Mouse (Mus musculus): Measurements from ENCODE around the gene Tgfbr3. TPM values are rescaled to one million over a fixed set of nuclear protein-coding genes. Genes with fewer than 3 reads are reported as not detected.

Gene Tgfbr3
- total and polyA plus RNA-seq, 2 experiments from 2014 or later = 3.4 to 14.3 TPM

DNA sequence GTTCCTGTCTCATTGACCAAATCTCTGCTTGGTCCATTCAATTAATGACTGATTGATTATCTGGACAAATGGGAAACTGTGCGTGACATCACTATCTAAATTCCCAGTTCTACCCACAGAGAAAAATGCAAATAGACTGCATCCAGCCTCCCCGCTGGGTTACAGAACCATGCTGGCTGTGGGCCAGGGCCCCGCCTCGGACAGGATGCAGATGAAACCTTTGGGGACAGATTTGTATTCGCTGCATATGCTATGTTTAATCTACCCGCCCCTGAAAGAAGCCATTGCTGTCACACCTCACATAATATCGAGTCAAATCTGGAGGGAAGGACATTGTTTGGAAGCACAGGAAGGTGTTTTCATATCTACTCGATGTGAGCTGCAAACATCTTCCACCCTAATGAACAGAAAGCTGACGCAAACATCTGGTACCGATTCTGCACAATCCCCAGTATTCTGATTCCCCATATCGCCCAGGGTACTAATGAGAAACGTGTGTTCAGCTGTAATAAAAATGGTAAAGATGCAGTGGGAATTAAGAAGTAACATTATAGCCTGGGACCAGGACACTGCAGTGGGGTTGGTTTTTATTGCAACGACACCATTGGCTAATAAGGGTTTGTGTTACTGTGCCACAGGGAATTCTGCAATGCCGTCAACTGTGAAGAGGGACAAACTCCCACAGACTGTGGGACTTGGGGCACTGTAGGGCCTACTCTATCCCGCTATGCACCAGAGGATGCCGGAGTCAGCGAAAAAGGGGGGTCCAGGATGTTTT is 67.3 kb downstream of the Tgfbr3 start:
- no peak overlapping the region for H3K4me3 ChIP-seq (ENCODE audit: low read depth, low read length)
- DNase-seq = no peak
- 61% methylated on average over 17 of the region's 17 CpGs for WGBS
- H3K36me3 ChIP-seq (ENCODE audit: insufficient read depth) = no peaks in the 10 kb centered on the region
- no peak overlapping the region for H3K4me2 ChIP-seq (ENCODE audit: low read depth)
- no peak overlapping the region for H3K27ac ChIP-seq (ENCODE audit: low read depth, low read length)
- H3K27me3 ChIP-seq (ENCODE audit: insufficient read depth, low read length) = no peaks in the 10 kb centered on the region
- H3K9ac ChIP-seq = no peak overlapping the region
- ATAC-seq = no peak
- H3K4me1 ChIP-seq (ENCODE audit: insufficient read depth) = no peaks in the 10 kb centered on the region
- TF ChIP-seq CTCF (IDR thresholded peaks at IDR 0.05; ENCODE audit: low read depth) = no peak
- H3K9me3 ChIP-seq (ENCODE audit: low read length) = no peaks in the 10 kb centered on the region

DNA sequence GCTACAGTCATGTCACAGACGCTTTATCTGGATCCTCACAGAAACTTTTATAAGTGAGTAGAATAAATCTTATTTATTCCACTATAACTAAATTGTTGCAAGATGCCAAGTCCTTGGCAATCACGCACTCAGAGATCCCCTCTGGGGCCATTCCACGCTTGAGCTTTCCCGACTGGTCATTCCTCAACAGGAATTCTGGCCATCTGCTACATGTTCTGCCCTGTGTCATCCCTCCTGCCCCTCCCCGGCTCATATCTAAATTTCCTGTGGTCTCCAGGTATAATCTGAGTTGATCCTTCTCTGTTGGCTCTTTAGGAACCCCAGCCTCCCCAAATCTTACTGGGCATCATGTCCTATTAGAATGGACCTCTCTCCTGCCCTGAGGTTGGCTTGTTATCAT is 68.5 kb downstream of the Tgfbr3 start:
- ATAC-seq = no peak
- Histone ChIP-seq H3K9ac (no peak overlapping the region), H3K4me3 (ENCODE audit: low read depth, low read length) (no peak overlapping the region), H3K27me3 (ENCODE audit: insufficient read depth, low read length) (no peaks in the 10 kb centered on the region), H3K36me3 (ENCODE audit: insufficient read depth) (no peaks in the 10 kb centered on the region), H3K4me1 (ENCODE audit: insufficient read depth) (no peaks in the 10 kb centered on the region), H3K9me3 (ENCODE audit: low read length) (no peaks in the 10 kb centered on the region), H3K27ac (ENCODE audit: low read depth, low read length) (no peak overlapping the region), H3K4me2 (ENCODE audit: low read depth) (no peak overlapping the region)
- WGBS = 87% methylated on average over 5 of the region's 5 CpGs
- no peak for TF ChIP-seq CTCF (IDR thresholded peaks at IDR 0.05; ENCODE audit: low read depth)
- no peak for DNase-seq

DNA sequence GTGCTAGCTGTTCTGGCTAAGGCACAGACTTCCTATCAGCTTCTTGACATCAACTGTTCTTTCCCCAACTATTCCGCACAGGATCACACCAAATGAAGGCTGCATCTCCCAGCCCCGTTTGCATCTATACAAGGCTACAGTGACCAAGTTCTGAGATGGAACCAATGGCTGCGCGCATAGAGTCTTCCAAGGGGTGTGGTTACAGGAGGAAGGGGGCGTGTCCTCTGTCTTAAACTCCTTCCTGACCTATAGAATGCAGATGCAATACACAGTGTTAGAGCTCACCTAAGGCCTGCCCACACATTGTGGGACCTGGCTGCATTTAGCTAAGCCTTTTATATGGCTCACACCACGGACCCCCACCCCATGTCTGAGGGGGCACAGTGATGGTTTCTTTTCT is 69.5 kb downstream of the Tgfbr3 start:
- Histone ChIP-seq H3K4me2 (ENCODE audit: low read depth) (no peak overlapping the region), H3K4me1 (ENCODE audit: insufficient read depth) (no peaks in the 10 kb centered on the region), H3K9ac (no peak overlapping the region), H3K27me3 (ENCODE audit: insufficient read depth, low read length) (no peaks in the 10 kb centered on the region), H3K36me3 (ENCODE audit: insufficient read depth) (no peaks in the 10 kb centered on the region), H3K27ac (ENCODE audit: low read depth, low read length) (no peak overlapping the region), H3K9me3 (ENCODE audit: low read length) (no peaks in the 10 kb centered on the region), H3K4me3 (ENCODE audit: low read depth, low read length) (no peak overlapping the region)
- DNase-seq (no peak), ATAC-seq (no peak)
- WGBS = 75% methylated on average over 6 of the region's 6 CpGs
- TF ChIP-seq CTCF (IDR thresholded peaks at IDR 0.05; ENCODE audit: low read depth) = no peak

DNA sequence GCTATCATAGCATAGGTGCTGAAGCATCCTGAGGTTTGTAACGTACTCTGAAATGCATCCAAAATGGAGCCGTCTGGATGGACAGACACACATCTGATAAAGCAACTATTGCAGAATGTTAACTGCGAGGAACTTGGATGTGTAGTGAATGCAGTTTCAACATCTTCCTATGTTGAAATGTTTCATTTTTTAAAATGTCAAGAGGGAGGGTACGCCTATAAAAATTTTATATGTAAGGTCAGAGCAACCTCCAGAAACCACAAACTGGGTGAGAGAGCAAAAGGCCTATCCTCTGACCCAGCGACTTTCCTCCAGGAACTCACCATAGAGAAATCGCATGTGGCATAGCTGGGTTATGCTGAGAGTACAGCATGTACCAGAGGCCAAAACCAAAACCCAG is 70.1 kb downstream of the Tgfbr3 start:
- DNase-seq = no peak
- no peaks in the 10 kb centered on the region for H3K27me3 ChIP-seq (ENCODE audit: insufficient read depth, low read length)
- no peak overlapping the region for H3K27ac ChIP-seq (ENCODE audit: low read depth, low read length)
- H3K9me3 ChIP-seq (ENCODE audit: low read length) = no peaks in the 10 kb centered on the region
- 89% methylated on average over 6 of the region's 6 CpGs for WGBS
- no peak overlapping the region for H3K9ac ChIP-seq
- H3K4me3 ChIP-seq (ENCODE audit: low read depth, low read length) = no peak overlapping the region
- no peaks in the 10 kb centered on the region for H3K4me1 ChIP-seq (ENCODE audit: insufficient read depth)
- TF ChIP-seq CTCF (IDR thresholded peaks at IDR 0.05; ENCODE audit: low read depth) = no peak
- no peak overlapping the region for H3K4me2 ChIP-seq (ENCODE audit: low read depth)
- no peak for ATAC-seq
- no peaks in the 10 kb centered on the region for H3K36me3 ChIP-seq (ENCODE audit: insufficient read depth)

DNA sequence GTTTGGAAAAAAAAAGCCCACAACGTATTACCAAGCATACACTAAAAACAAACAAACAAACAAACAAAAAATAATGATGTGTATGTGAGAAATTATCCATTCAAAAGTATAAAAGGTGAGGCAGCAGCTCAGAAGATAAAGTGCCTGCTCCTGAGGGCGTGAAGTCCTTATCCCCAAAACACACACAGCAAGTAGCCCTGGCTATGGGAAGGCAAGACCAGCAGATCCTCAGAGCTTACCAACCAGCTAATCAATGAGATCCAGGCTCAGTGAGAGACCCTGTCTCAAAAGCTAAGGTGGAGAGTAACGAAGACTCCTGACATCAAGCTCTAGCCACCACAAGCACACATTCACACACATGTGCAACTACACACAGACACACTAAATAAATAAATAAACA is 70.8 kb downstream of the Tgfbr3 start:
- Histone ChIP-seq H3K4me2 (ENCODE audit: low read depth) (no peak overlapping the region), H3K9me3 (ENCODE audit: low read length) (no peaks in the 10 kb centered on the region), H3K4me3 (ENCODE audit: low read depth, low read length) (no peak overlapping the region), H3K9ac (no peak overlapping the region), H3K27ac (ENCODE audit: low read depth, low read length) (no peak overlapping the region), H3K4me1 (ENCODE audit: insufficient read depth) (no peaks in the 10 kb centered on the region), H3K27me3 (ENCODE audit: insufficient read depth, low read length) (no peaks in the 10 kb centered on the region), H3K36me3 (ENCODE audit: insufficient read depth) (no peaks in the 10 kb centered on the region)
- no peak for TF ChIP-seq CTCF (IDR thresholded peaks at IDR 0.05; ENCODE audit: low read depth)
- 79% methylated on average over 3 of the region's 3 CpGs for WGBS
- no peak for DNase-seq
- ATAC-seq = no peak

DNA sequence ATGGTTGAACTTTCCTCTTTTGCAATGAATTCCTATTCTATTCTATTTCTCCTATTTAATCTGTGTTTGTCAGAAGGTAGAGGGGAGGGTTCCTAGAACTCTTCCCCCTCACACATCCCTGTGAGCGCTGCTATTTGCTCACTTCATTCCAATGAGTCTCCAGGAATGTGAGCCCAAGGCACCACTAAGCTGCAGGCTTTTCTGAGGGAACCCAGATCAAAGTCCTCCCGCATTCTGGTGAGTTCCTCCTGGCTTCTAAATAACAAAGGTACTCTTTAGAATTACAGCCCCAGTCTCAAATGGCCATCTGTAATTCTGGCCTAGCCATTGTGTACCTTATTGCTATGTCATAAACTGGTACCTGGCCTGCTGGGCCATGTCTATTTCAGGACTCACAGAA is 72.3 kb downstream of the Tgfbr3 start:
- no peaks in the 10 kb centered on the region; the same call in 1 of the 2 replicates for H3K27me3 ChIP-seq (ENCODE audit: insufficient read depth, low read length)
- no peaks in the 10 kb centered on the region for H3K9me3 ChIP-seq (ENCODE audit: low read length)
- H3K4me2 ChIP-seq (ENCODE audit: low read depth) = no peak overlapping the region
- TF ChIP-seq CTCF (IDR thresholded peaks at IDR 0.05; ENCODE audit: low read depth) = no peak
- no peak for DNase-seq
- H3K36me3 ChIP-seq (ENCODE audit: insufficient read depth) = no peaks in the 10 kb centered on the region
- no peaks in the 10 kb centered on the region for H3K4me1 ChIP-seq (ENCODE audit: insufficient read depth)
- no peak overlapping the region for H3K4me3 ChIP-seq (ENCODE audit: low read depth, low read length)
- no peak overlapping the region for H3K27ac ChIP-seq (ENCODE audit: low read depth, low read length)
- no peak overlapping the region for H3K9ac ChIP-seq
- 52% methylated on average over 2 of the region's 2 CpGs for WGBS
- no peak for ATAC-seq

DNA sequence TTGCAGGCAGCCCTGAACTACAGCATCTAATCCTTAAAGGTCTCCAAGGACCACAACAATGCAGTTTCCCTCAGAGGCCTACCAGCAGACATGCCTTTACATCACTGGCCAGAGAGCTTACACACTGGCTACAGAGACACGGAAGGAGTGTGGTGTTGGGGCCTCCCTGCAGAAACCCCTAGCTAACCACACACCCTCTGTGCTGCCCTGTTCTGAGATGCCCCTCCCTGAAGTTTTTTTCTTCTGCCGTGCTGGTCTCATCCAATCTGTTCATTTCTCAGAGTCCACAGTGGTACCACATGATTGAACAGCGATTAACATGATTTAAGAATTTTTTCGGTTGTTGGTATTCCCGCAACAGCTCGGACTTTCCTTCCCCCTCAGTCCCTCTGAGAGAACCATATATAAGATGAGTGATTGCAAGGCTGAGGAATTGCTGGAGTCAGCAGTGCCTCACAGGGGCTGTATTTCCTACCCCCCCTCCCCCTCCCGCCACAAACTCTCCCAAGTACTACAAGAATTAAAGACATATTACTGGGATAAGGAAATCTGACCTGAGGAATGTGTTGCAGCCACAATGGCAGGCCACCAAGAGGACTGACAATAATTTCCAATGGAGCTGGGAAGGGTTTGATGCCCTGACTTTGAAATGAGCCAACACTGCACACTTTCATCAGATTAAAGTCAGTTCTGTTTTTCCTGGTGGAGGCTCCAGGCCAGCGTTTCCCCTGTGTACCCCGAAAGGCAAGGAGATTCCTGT is 75.9 kb downstream of the Tgfbr3 start:
- Histone ChIP-seq H3K27ac (ENCODE audit: low read depth, low read length) (no peak overlapping the region), H3K4me1 (ENCODE audit: insufficient read depth) (no peaks in the 10 kb centered on the region), H3K27me3 (ENCODE audit: insufficient read depth, low read length) (no peaks in the 10 kb centered on the region; the same call in 1 of the 2 replicates), H3K9ac (no peak overlapping the region), H3K9me3 (ENCODE audit: low read length) (no peaks in the 10 kb centered on the region), H3K36me3 (ENCODE audit: insufficient read depth) (no peaks in the 10 kb centered on the region), H3K4me3 (ENCODE audit: low read depth, low read length) (no peak overlapping the region), H3K4me2 (ENCODE audit: low read depth) (no peak overlapping the region)
- WGBS = 90% methylated on average over 9 of the region's 9 CpGs
- TF ChIP-seq CTCF (IDR thresholded peaks at IDR 0.05; ENCODE audit: low read depth) = no peak
- DNase-seq (no peak), ATAC-seq (no peak)

All from forebrain, postnatal 0 days (tissue).